Mouse (Mus musculus) urinary bladder, postnatal 10 days (tissue): ENCODE results near the gene Mum1.
A peak's percentile ranks its signal among the peaks of the same experiment; 100 is the strongest.

Source experiments
- DNase-seq: peaks from one replicate; pipeline ENCODE4 v3.0.0; 2022; ENCODE audit warnings: low spot score

The Mum1 gene

DNA sequence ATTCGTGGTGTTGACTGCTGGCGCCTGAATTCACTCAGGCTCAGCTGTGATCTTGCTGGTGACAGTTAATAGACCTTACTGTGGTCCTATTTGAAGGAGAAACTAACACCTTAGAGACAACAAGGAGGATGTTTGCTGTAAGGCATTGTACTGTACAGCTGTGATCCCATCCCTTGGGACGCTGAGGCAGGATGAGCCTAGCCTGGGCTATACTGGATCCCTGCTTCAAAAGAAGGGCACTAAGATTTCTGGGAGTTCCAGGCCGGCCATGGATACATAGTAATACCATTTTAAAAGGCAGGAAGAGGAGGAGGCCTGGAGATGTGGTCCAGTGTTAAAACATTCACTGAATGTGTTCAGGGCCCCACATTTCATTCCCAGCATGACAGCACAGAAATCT is 24.3 kb downstream of the Mum1 start:
- no peak for DNase-seq

DNA sequence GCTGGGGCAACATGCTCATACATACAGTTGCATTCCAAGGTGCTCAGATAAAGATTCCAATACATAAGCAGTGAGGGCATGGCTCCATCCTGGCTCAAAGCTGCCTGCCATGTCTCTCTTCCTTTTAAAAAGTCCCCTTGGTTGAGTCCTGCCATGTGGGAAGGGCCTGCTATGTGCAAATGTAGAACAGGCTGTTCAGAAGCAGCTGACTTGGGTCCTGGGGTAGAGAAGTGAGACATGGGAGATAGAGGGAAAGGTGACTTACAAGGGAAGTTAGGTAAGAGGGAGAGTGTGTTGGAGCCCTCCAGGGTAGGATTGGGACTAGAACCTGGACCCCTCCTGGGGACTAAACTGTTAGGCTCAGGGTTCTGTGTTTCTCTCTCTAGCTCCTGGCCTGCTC is 25.8 kb downstream of the Mum1 start:
- DNase-seq, result no peak

DNA sequence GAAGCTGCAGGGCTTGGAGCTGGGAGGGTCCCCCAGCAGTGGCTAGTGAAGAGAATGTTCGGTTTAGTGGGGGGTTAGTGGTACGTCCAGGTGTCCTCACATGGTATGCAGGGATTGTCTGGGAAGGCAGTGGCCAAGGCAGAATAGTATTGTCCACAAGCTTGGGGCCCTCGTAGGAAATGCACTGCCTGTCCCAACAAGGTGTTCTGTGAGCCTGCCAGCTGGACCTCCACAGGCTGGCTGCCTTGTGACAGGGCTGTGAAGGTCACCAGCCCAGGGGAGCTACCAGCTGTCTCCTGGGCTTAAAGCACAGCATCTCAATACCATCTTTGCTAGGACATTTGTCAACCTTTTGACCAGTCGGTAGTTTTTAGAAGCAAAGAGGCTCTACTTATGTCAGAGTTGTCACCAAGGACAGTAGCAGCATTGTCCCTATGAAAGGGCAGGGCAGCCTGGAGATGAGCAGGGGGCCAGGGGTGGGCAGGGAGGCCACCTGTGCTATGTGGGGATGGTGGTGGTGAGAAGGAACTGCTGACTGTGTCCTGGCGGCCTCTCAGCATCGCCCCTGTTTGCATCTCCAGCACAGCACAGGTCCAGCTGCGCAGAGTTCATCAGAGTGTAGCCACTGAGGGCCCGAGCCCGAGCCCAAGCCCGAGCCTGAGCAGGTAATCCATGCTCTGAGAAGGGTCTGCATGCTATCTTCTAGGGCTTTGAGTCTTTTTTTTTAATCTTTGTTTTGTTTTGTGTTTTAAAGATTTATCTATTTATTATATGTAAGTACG is 26.4 kb downstream of the Mum1 start:
- DNase-seq, result no peak

DNA sequence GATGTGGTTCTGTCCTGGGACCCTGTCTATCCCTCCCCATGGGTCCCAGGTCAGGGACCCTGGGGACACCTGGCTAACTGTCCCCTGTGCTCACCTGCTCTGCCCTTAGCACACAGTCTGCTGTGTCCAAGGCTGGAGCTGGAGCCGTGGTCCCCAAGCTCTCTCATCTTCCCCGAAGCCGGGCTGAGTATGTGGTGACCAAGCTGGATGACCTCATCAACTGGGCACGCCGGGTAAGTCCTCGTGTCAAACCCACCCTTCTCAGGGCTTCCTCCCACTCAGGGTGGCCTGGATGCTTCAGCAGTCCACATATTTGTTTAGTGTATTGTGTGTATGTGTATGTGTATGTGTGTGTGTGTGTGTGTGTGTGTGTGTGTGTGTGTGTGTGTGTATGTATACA is 27.3 kb downstream of the Mum1 start:
- no peak for DNase-seq

DNA sequence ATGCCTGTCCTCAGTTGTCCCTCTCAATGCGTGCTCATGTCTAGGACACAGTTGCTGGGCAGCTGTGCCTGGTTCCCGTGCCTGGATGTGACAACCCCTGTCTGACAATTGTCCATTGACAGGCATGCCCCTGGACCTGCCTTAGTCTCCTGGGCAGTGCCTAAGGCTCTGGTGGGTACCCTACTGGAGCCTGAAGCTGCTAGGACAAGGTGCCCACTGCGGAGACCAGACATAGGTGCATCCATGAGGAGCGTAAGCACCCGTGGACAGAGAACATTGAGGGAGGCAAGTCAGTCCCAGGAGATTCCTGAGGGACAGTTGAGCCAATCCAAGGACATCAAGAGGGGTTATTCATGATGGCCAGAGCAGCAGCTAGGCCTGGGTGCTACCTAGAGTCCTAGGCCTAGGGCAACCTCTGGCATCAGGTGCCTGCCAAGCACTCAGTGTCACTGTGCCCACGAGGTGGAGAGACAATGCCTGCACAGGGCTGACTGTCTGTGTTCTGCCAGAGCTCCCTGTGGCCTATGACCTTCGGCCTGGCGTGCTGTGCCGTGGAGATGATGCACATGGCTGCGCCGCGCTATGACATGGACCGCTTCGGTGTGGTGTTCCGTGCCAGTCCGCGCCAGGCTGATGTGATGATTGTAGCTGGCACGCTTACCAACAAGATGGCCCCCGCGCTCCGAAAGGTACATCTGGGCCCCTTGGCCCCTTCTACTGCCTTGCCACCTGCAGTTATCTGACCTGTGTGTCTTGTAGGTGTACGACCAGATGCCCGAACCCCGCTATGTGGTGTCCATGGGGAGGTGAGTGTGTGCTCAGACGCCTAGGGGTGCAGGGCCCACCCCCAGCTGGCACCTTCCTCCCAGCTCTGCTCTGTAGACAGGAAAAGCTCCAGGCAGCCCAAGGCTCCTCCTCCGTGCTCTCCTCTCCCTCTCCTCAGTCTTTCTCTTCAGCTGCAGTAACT is 28.4 kb downstream of the Mum1 start:
- no peak for DNase-seq

DNA sequence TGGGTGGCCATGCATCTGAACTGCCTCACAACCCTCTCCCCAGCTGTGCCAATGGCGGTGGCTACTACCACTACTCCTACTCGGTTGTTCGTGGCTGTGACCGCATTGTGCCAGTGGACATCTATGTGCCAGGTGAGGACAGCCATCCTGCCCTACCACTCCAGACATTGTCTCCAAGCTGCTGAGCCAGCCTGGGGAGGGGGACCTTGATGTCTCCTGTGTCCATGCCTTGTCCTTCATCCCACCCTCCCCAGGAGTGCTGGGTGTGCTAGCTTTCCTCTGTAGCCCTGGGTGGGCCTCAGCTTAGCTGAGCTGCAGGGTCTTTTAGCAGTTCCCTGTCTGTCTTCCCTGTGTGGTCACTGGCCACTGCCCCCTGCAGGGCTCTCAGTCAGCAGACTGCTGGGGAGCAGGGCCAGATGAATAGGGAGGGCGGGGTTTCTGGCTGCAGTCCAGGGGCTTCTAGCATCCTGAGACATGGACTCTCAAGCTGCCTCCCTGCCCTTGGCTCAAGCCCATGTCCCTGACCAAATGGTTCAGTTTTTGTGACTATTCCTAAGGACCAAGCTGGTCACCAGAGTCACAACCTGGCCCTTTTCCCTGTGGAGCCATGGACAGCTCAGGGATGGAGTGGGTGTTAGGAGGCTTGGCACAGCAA is 29.8 kb downstream of the Mum1 start:
- no peak for DNase-seq

DNA sequence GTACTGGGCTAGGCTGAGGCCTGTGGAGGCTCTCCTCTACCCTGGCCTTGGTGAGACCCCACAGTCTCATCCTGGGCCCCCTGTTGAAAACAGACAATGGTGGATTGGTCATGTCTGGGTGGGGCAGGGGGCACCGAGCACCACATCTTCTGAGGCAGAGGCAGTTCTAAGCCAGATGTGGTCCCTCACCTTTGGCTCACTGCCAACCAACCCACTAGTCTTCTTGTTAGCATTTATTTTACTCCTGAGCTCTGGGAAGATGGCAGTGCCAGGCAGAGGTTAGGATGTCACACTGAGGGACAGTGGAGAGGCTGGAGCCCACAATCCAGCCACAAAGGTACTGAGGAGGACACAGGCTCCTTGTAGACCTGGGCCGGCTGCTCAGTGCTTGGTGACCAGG is 31.7 kb downstream of the Mum1 start:
- DNase-seq, result no peak

DNA sequence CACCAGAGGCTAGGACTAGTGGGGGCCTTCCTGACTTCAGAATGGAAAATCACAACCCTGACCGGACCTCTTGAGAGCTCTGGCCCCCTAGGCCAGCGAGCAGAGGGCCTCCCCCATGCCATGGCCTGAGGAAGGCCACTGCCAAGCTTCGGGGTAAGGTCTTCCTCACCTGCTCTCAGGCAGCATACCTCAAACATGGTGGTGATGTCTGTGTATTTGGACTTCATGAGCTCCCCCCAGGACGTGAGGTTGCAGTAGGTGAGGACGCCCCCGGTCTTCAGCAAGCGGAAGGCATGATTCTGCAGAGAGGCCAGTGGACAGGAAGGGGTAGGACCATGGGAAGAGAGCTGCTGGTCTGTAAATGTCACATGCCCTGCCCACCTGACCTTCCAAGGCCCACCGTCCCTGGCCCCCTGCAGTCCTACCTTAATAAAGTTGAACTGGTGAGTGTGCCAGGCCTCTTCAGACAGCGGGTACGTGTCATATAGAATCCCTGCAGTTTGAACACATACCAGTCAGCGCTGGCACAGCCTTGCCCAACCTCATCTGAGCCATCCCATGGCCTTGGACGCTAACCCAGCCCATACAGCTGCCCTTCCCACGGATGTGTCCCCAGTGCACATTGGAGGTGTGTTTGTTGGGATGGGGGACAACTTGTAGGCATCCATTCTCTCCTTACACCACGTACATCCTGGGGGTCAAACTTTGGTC is 32.7 kb downstream of the Mum1 start:
- no peak for DNase-seq

DNA sequence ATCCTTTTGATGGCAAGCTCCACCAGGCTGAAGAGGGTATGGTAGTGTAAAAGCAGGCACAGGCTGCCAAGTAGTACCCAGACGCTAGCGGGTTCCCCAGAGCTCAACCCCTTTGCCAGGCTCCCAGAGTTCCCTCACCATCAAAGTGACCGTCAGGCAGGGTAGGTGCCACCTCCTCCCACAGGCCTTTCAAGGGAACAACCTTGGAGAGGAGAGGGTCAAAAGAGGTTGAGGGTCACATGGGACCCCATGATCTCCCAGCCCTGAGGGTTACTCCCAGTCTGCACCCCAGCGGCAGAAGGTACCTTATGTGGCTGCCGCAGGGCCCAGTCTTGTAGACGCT is 33.2 kb downstream of the Mum1 start:
- DNase-seq, result no peak

DNA sequence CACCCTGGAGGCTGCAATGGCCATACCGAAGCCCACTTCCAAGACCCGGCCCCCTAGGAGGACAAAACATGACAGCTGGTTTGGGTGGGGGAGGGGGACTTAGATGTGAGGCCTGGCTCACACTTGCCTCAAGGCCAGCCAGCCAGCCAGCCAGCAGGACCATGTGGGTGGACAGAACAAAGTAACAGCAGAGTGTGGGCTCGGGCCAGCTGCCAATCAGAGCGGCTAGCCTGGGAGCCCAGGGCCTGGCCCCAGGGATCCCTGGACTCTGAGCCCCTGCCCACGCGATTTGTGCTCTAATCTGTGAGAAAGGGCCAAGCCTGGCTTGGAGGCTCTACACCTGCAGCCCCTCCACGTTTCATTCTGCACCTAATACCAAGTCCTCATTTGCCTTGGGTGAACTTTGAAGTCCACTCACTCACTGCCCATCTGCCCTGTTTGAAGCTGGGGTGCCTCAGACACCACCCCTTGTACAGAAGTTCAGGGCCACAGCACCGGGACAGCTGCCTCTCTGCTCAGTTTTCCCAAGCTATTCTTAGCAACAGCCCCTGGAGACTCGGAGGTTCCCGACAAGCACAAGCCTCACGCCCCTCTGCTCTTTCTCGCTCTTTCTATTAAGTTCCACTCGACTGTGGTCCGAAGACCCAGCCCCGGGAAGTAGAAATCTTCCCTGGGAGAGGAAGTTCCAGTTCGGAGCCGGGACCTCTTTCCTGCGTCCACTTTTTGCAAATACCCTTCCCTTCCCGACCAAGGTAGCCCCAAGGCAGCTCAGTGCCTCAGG is 33.8 kb downstream of the Mum1 start:
- DNase-seq, result no peak

DNA sequence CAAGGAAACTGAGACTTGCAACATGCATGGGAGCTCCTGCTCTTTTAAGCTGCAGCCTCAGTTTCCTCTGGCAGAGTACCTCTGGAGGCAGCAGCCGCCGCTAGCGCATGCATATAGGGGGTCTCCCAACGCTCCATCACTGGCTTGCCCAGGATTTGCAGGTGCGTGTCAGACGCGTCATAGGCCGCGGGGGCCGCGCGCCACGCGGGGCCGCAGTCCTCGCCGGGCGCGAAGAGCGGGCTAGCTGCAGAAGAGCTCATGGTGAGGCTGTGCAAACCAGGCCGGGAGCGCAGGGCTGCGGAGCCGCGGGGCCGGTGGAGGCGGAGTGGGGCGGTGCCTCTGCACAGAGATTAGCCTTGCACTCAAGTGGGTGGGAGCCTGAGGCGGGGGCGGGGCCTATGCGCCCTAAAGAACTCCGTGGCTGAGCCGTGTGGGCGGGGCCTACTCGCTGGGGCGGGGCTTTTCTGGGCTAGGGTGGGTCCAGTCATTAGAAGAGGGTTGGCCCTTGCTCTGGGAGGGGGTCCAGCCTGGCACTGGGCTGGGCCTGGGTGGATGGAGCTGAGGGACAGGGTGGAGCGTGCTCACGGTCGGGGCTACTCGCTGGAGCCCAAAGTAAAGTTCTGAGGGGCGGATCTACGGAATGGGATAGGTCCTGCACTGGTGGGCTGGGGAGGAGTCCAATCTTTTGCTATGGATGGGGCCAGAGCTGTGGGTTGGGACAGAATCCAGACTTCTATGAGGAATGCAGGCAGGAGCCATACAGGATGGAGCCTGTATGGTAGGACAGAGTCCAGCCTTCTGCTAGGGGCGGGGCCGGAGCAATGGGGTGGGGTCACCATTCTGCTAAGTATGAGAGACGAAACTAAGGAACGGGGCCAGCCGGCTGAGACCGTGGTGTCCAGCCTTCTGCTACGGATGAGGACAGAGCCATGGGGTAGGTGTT is 34.7 kb downstream of the Mum1 start, which contains the start of the genes Gamt and Dazap1:
TSS of gene Gamt (minus strand) at position 371 of the 943 bp plus-strand sequence.
TSS of gene Dazap1 (plus strand) at position 845 of the 943 bp plus-strand sequence.
- peak; percentile 96 for DNase-seq

DNA sequence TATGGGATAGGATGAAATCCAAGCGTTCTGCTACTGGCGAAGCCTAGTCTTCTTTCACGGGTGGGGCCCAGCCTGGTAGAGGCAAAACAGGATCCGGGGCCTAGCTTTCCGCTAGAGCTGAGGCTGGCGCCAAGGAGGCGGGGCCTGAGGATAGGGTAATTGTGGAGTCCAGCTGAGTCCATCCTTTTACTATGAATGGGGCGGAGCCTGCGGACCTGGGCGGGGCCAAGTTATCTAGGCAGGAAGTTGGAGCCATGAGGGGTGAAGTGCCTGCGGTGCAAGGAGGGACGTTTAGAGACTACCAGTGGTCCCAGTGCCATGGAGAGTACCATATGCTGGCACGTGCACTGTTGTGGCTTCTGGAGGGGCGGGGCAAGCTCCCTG is 35.3 kb downstream of the Mum1 start:
- peak; percentile 91 for DNase-seq

DNA sequence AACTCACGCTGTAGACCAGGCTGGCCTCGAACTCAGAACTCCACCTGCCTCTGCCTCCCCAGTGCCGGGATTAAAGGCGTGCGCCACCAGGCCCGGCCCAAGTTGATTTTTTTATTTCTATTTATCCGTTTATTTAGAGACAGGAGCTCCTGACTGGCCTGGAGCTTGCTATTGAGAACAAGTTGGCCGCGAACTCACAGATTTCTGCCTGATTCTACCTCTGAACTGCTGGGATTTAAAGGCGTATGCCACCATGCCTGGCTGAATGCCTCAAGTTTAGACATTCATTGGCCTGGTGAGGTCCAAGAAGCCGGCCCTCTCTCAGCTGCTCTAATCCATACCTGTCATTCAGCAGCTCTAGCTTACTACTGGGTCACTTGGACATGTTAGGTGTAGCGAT is 35.9 kb downstream of the Mum1 start:
- DNase-seq, result no peak

DNA sequence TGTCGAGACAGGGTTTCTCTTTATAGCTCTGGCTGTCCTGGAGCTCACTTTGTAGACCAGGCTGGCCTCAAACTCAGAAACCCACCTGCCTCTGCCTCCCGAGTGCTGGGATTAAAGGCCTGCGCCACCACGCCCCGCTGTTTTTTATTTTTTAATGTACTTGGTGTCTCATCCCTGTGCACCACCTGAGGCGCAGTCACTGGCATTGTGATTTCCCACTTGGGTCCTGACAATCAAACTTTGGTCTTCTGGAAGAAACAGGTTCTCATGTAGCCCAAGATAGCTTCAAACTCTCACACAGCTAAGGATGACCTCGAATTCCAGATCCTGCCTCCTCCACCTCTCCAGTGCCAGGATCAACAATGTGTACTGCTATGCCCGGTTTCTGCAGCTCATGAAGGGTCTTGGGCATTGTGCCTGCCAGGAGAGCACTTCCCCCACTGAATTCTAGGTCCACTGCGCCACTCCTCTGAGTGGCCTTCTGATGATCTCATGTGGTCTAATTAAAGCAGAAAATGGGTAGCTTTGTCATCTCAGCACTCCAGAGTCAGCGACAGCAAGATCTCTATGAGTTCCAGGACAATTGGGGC is 36.6 kb downstream of the Mum1 start:
- DNase-seq, result no peak

DNA sequence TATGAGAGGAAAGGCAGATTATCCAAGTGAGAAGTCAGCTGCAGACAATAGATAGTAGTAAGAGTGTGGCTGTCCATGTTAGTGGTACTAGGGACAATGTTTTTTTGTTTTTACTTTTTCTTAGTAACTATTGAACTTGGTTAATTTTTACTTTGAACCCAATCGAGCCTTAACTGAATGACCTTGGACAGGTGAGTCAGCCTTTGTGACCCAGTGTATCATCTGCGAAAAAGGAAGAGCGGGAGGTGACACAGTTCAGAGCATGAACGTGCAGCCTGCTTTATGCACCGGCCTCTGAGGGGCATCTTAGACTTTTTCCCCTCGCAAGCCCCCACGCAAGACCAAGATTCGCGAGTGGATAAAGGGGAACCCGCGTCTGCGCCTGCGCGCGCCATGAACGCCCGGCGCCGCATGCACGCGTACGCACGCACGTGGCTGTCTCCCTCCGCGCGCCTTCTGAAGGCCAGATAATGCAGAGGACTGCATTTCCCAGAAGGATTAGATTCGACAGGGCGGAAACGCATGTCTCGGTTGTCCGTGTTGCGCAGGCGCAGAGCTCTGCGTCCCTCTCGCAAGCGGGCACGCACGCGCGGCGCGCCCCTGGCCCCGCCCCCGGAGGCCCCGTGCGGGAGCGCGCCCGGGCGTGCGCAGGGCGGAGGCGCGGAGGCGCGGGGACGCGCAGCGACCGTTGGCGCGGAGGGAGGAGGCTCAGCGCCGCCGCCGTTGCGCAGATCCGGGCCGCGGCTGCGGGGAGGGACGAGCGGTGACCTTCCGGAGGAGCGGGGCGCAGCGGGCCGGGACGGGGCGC is 38.3 kb downstream of the Mum1 start:
- peak; percentile 96 for DNase-seq

DNA sequence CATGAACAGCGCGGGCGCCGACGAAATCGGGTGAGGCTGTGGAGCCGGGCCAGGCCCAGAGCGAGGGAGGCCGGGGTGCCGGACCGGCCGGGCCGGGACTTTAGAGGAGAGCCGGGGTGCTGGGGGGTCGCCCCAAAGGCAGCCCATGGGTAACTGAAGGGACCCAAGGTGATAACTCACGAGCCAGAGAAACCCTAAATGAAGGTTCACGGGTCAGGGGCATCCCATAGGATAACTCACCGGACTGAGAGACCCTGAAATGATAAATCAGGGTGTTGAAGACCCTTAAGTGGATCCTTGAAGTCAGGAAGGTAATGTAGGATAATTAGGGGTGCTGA is 38.9 kb downstream of the Mum1 start:
- no peak for DNase-seq

DNA sequence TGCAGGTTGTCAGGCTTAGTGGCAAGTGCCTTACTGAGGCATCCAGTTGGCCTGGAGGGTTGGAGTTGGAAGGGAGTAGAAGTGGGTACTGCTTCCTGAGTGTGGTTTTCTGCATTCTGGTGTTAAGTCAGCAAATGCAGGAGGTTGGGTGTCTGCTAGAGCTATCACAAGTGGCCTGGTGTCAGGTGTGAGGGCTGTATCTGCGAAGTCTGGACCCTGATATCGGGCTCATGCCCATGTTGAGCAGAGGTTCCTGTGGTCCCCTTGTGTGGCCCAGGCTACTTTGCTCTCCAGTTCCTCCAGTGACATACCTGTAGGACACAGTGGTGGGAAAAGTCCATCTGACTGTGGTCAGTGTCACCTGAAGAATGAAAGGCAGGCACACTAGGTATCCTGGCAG is 43.9 kb downstream of the Mum1 start:
- DNase-seq, result no peak

DNA sequence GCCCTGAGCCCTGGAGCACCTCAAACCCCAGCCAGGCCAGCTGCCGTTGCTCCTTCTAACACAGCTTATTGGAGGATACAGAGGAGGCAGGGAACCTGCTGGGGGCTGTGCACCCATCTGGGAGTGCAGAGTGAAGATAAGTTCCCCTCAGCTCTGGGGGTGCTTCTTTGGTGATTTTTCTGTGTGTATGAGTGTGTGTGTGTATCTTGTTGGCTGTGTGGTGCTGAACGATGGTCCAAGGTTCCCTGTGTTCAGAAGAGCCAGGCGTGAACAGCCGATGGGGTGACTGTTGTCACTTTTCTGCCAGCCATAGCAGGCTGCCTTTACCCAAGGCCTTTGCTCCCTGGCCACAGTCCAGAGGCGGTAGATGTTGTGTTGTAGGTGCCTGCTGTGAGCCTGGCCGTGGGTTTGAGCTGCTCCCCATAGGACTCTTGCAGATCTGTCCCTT is 44.5 kb downstream of the Mum1 start:
- no peak for DNase-seq
